Mouse (Mus musculus): ENCODE measurements around the gene Tbc1d10a. TPM values are rescaled to one million over a fixed set of nuclear protein-coding genes. Genes with fewer than 3 reads are reported as not detected.

The Tbc1d10a gene
- not detected for polyA plus RNA-seq (2014; fragmentation: Illumina TruSeq; extraction: RNeasy Lipid Tissue Mini Kit (QIAGEN cat#74804))

GRCm38 (mm10) chr11:4186486-4187317, at the start of gene Tbc1d10a:
Gene Tbc1d10a (plus strand): TSS chr11:4186789.

DNA sequence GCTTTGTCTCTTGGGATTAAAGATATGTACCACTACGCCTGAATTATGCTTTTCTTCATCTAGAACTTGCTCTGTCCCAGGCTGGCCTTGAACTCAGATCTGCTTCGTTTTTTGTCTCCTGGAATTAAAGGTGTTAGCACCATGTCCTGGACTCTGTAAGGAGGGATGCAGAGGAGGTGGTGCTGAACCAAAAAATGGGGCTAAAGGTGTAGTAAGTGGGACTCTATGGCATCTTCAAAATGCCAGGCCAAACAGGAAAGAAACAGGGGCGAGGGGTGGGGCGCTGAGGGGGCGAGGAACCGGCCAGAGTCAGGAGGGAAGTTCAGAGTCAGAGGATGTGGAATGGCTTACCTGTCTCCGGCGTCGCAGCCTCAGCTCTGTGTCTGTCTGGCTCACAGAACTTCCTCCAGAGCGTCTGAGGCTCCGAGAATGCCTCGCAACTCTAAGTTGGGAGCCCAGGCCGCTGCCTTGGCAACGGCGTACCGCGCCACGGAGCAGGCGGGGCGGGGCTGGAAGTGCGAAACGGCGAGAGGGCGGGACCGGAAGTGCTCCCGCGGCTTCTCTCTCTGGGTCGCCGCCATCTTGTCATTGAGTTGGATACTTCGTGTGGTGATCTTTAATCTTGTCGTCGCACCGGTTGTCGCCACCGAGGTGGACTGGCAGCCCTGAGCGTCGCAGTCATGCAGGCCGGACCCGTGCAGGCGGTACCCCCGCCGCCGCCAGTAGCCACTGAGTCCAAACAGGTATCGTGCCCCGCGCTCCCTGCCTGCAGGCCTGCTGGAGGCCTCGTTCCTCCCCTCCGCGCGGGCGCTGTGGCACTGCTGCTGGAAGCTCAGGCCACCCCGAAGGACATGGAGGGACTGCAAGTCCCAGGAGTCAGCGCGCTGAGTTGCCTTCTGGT, 26.5 kb upstream of the Tbc1d10a start, which contains the start of the genes Ccdc157 and Sf3a1:
Gene Ccdc157 (minus strand): TSS at position 486 of the 901 bp plus-strand sequence.
Gene Sf3a1 (plus strand): TSS at position 543 of the 901 bp plus-strand sequence.

DNA sequence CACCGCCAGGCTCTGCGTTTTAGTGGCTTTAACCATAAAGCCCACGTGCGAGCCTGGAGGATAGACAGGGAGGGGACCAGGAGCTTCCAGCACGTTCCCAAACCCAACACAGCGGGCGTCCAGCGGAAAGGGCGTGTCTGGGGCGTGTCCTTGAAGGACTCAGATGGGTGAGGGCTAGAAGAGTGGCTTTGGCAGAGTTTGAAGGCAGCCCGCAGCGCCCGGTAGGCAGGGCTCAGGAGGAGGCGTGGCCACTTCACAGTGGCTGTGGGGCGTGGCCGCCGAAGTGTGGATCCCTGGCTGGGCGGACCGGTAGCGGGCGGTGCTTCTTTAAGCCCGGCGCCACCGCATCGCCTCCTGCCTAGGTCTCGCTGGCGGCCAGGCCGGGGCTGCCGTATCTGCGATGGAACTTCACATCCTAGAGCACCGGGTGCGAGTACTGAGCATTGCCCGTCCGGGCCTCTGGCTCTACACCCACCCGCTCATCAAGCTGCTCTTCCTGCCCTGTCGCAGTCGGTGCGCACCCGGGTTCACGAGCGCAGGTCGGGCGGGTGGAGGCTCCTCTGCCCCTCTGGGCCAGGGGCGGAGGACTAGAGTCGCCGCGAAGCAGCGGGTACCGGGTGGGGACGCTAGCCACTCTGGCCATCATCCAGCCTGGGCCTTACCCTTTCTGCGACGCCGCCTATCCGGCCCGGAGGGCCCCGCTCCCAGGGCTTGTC, 31.5 kb downstream of the Tbc1d10a start, which contains the start of gene Castor1:
Gene Castor1 (plus strand): TSS at position 312 of the 716 bp plus-strand sequence.

GRCm38 (mm10) chr11:4235665-4236545, 49.3 kb downstream of the Tbc1d10a start, which contains the start of gene Osm:
Gene Osm (plus strand): TSS chr11:4236420.

DNA sequence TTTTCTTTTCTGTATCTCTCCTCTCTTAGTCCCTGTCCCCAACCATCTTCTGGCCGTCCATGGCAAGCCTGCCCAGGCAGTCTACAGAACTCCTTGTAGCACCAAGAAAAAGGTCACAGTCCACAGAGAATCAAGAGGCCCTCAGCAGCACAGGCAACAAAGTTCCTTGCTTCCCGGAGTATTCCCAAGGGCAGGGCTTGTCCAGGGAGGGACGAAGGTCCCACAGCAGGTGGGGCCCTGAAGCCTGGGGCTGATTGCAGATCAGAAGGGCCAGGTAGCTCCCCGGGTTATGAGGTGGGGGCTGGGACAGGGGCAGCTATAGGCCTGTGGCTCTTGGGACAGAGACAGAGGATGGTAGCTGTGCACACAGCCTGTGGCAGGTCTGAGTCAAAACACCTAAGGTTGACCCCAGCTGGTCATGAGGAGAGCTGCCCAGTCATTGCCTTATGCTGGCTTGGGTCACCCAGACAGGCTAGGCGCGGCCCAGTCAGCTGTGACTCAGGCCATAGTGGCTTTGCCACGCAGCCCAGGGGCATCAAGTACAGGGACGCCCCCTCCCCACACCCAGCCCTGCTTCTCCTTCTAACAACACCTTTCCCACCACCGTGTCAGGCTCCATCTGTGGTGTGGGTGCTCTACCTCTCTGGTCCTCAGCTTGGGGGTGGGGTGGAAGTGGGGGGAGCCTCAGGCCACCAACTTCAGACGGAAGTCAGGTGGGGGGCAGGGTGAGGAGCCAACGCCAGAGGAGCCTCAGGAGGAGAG, 70.4 kb downstream of the Tbc1d10a start, which contains the start of gene Lif:
Gene Lif (plus strand): TSS at position 712 of the 762 bp plus-strand sequence.

Other genes with a start within 250 kb of the Tbc1d10a start
- 26.3 TPM for gene Pes1, start 222.8 kb upstream of the Tbc1d10a start, polyA plus RNA-seq (2014; fragmentation: Illumina TruSeq; extraction: RNeasy Lipid Tissue Mini Kit (QIAGEN cat#74804))
- gene 4930556J24Rik, start 210.0 kb upstream of the Tbc1d10a start, polyA plus RNA-seq (2014; fragmentation: Illumina TruSeq; extraction: RNeasy Lipid Tissue Mini Kit (QIAGEN cat#74804)) = not detected
- gene Gal3st1, start 203.2 kb upstream of the Tbc1d10a start, polyA plus RNA-seq (2014; fragmentation: Illumina TruSeq; extraction: RNeasy Lipid Tissue Mini Kit (QIAGEN cat#74804)) = not detected
- gene Sec14l4, start 155.3 kb upstream of the Tbc1d10a start, polyA plus RNA-seq (2014; fragmentation: Illumina TruSeq; extraction: RNeasy Lipid Tissue Mini Kit (QIAGEN cat#74804)) = 0.51 TPM
- 15.0 TPM for gene Sec14l3, start 121.9 kb upstream of the Tbc1d10a start, polyA plus RNA-seq (2014; fragmentation: Illumina TruSeq; extraction: RNeasy Lipid Tissue Mini Kit (QIAGEN cat#74804))
- gene Mtfp1, start 91.3 kb upstream of the Tbc1d10a start, polyA plus RNA-seq (2014; fragmentation: Illumina TruSeq; extraction: RNeasy Lipid Tissue Mini Kit (QIAGEN cat#74804)) = 3.6 TPM
- 0.29 TPM for gene Sec14l2, start 63.4 kb upstream of the Tbc1d10a start, polyA plus RNA-seq (2014; fragmentation: Illumina TruSeq; extraction: RNeasy Lipid Tissue Mini Kit (QIAGEN cat#74804))
- gene Rnf215, start 51.6 kb upstream of the Tbc1d10a start, polyA plus RNA-seq (2014; fragmentation: Illumina TruSeq; extraction: RNeasy Lipid Tissue Mini Kit (QIAGEN cat#74804)) = 2.9 TPM
- gene Ccdc157, start 26.5 kb upstream of the Tbc1d10a start, polyA plus RNA-seq (2014; fragmentation: Illumina TruSeq; extraction: RNeasy Lipid Tissue Mini Kit (QIAGEN cat#74804)) = 5.6 TPM
- 24.9 TPM for gene Sf3a1, start 26.4 kb upstream of the Tbc1d10a start, polyA plus RNA-seq (2014; fragmentation: Illumina TruSeq; extraction: RNeasy Lipid Tissue Mini Kit (QIAGEN cat#74804))
- not detected for gene Castor1, start 31.4 kb downstream of the Tbc1d10a start, polyA plus RNA-seq (2014; fragmentation: Illumina TruSeq; extraction: RNeasy Lipid Tissue Mini Kit (QIAGEN cat#74804))
- not detected for gene Osm, start 49.6 kb downstream of the Tbc1d10a start, polyA plus RNA-seq (2014; fragmentation: Illumina TruSeq; extraction: RNeasy Lipid Tissue Mini Kit (QIAGEN cat#74804))
- gene Lif, start 70.8 kb downstream of the Tbc1d10a start, polyA plus RNA-seq (2014; fragmentation: Illumina TruSeq; extraction: RNeasy Lipid Tissue Mini Kit (QIAGEN cat#74804)) = 0.20 TPM